Mouse (Mus musculus): ENCODE measurements around the gene Krt14.

The Krt14 gene

GRCm38 (mm10) chr11:100168071-100168470, 39.3 kb downstream of the Krt14 start:
- no peak for DNase-seq (ENCODE audit: low read depth)

GRCm38 (mm10) chr11:100164392-100164791, 43.0 kb downstream of the Krt14 start:
- DNase-seq (ENCODE audit: low read depth): no peak

GRCm38 (mm10) chr11:100157908-100158477, 49.4 kb downstream of the Krt14 start:
- DNase-seq (ENCODE audit: low read depth): no peak

DNA sequence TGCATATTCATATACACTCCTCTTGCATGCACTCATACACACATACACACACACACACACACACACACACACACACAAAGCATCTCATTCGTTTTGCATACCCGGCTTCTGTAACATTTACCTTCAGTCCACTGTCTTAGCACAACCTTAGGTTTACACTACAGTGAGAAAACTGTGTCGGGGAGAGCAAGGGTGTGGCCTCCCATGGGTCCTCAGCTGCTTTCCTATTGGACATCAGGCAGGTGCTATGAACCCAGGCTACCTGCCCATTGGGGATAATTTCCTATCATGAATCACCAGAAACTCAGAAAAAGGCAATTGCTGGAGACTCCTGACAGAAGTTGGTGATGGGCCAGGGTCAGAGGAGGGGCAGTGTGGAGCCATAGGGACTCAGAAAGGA, 50.0 kb downstream of the Krt14 start:
- DNase-seq (ENCODE audit: low read depth): no peak

- no peak for DNase-seq (ENCODE audit: low read depth)
Measured at GRCm38 (mm10) chr11:100155497-100156255, 51.7 kb downstream of the Krt14 start.
